Mouse (Mus musculus): ENCODE measurements around the gene Fut1. TPM values are rescaled to one million over a fixed set of nuclear protein-coding genes. Genes with fewer than 3 reads are reported as not detected.

Gene Fut1
- polyA plus RNA-seq, 1 experiment from 2014 or later: not detected

Other genes starting within 250 kb of the Fut1 start
- 6.2 and 11.0 TPM in 2 replicates for gene Lin7b, start 246.7 kb upstream of the Fut1 start, polyA plus RNA-seq (2014; fragmentation: Nextera tagmentation; extraction: Ambion mirVana)
- gene Snrnp70, start 221.5 kb upstream of the Fut1 start, polyA plus RNA-seq (2014; fragmentation: Nextera tagmentation; extraction: Ambion mirVana): 95.7 and 99.4 TPM in 2 replicates
- not detected in 2 replicates for gene Kcna7, start 211.6 kb upstream of the Fut1 start, polyA plus RNA-seq (2014; fragmentation: Nextera tagmentation; extraction: Ambion mirVana)
- 0.22 TPM in 1 of 2 replicates, not detected in the other for gene Ntf5, start 203.6 kb upstream of the Fut1 start, polyA plus RNA-seq (2014; fragmentation: Nextera tagmentation; extraction: Ambion mirVana)
- 0.46 TPM in 1 of 2 replicates, not detected in the other for gene Lhb, start 196.5 kb upstream of the Fut1 start, polyA plus RNA-seq (2014; fragmentation: Nextera tagmentation; extraction: Ambion mirVana)
- 13.4 and 15.5 TPM in 2 replicates for gene Gys1, start 182.4 kb upstream of the Fut1 start, polyA plus RNA-seq (2014; fragmentation: Nextera tagmentation; extraction: Ambion mirVana)
- gene Ruvbl2, start 179.2 kb upstream of the Fut1 start, polyA plus RNA-seq (2014; fragmentation: Nextera tagmentation; extraction: Ambion mirVana): 144 and 153 TPM in 2 replicates
- 6,238 and 6,800 TPM in 2 replicates for gene Ftl1, start 157.4 kb upstream of the Fut1 start, polyA plus RNA-seq (2014; fragmentation: Nextera tagmentation; extraction: Ambion mirVana)
- 163 and 168 TPM in 2 replicates for gene Bax, start 150.4 kb upstream of the Fut1 start, polyA plus RNA-seq (2014; fragmentation: Nextera tagmentation; extraction: Ambion mirVana)
- 0.15 TPM in 1 of 2 replicates, not detected in the other for gene Tulp2, start 135.4 kb upstream of the Fut1 start, polyA plus RNA-seq (2014; fragmentation: Nextera tagmentation; extraction: Ambion mirVana)
- gene Gm45808, start 130.5 kb upstream of the Fut1 start, polyA plus RNA-seq (2014; fragmentation: Nextera tagmentation; extraction: Ambion mirVana): not detected in 2 replicates
- gene Dhdh, start 128.5 kb upstream of the Fut1 start, polyA plus RNA-seq (2014; fragmentation: Nextera tagmentation; extraction: Ambion mirVana): 1.4 and 1.6 TPM in 2 replicates
- 69.0 and 96.5 TPM in 2 replicates for gene Nucb1, start 106.9 kb upstream of the Fut1 start, polyA plus RNA-seq (2014; fragmentation: Nextera tagmentation; extraction: Ambion mirVana)
- gene Ppp1r15a, start 91.0 kb upstream of the Fut1 start, polyA plus RNA-seq (2014; fragmentation: Nextera tagmentation; extraction: Ambion mirVana): 13.1 and 19.3 TPM in 2 replicates
- gene Plekha4, start 91.0 kb upstream of the Fut1 start, polyA plus RNA-seq (2014; fragmentation: Nextera tagmentation; extraction: Ambion mirVana): 0.76 and 1.2 TPM in 2 replicates
- 0.17 and 0.22 TPM in 2 replicates for gene Hsd17b14, start 62.4 kb upstream of the Fut1 start, polyA plus RNA-seq (2014; fragmentation: Nextera tagmentation; extraction: Ambion mirVana)
- 19.6 and 20.1 TPM in 2 replicates for gene Bcat2, start 47.1 kb upstream of the Fut1 start, polyA plus RNA-seq (2014; fragmentation: Nextera tagmentation; extraction: Ambion mirVana)
- gene Fgf21, start 1.8 kb upstream of the Fut1 start, polyA plus RNA-seq (2014; fragmentation: Nextera tagmentation; extraction: Ambion mirVana): not detected in 2 replicates
- gene Izumo1, start 4.5 kb downstream of the Fut1 start, polyA plus RNA-seq (2014; fragmentation: Nextera tagmentation; extraction: Ambion mirVana): not detected in 2 replicates
- 7.3 and 9.7 TPM in 2 replicates for gene Rasip1, start 10.2 kb downstream of the Fut1 start, polyA plus RNA-seq (2014; fragmentation: Nextera tagmentation; extraction: Ambion mirVana)
- gene Mamstr, start 22.7 kb downstream of the Fut1 start, polyA plus RNA-seq (2014; fragmentation: Nextera tagmentation; extraction: Ambion mirVana): 1.3 and 1.9 TPM in 2 replicates
- 0.11 TPM in 1 of 2 replicates, not detected in the other for gene Fut2, start 49.1 kb downstream of the Fut1 start, polyA plus RNA-seq (2014; fragmentation: Nextera tagmentation; extraction: Ambion mirVana)
- gene Ntn5, start 66.7 kb downstream of the Fut1 start, polyA plus RNA-seq (2014; fragmentation: Nextera tagmentation; extraction: Ambion mirVana): 0.28 and 0.41 TPM in 2 replicates
- 0.06 and 0.38 TPM in 2 replicates for gene Sec1, start 77.1 kb downstream of the Fut1 start, polyA plus RNA-seq (2014; fragmentation: Nextera tagmentation; extraction: Ambion mirVana)
- 22.5 and 22.8 TPM in 2 replicates for gene Car11, start 82.6 kb downstream of the Fut1 start, polyA plus RNA-seq (2014; fragmentation: Nextera tagmentation; extraction: Ambion mirVana)
- gene Dbp, start 87.8 kb downstream of the Fut1 start, polyA plus RNA-seq (2014; fragmentation: Nextera tagmentation; extraction: Ambion mirVana): 3.6 and 3.7 TPM in 2 replicates
- 727 and 966 TPM in 2 replicates for gene Rpl18, start 98.2 kb downstream of the Fut1 start, polyA plus RNA-seq (2014; fragmentation: Nextera tagmentation; extraction: Ambion mirVana)
- 16.3 and 19.7 TPM in 2 replicates for gene Sphk2, start 100.7 kb downstream of the Fut1 start, polyA plus RNA-seq (2014; fragmentation: Nextera tagmentation; extraction: Ambion mirVana)
- gene Fam83e, start 103.9 kb downstream of the Fut1 start, polyA plus RNA-seq (2014; fragmentation: Nextera tagmentation; extraction: Ambion mirVana): 0.11 and 0.15 TPM in 2 replicates
- gene Spaca4, start 108.5 kb downstream of the Fut1 start, polyA plus RNA-seq (2014; fragmentation: Nextera tagmentation; extraction: Ambion mirVana): not detected in 2 replicates
- gene Lmtk3, start 166.4 kb downstream of the Fut1 start, polyA plus RNA-seq (2014; fragmentation: Nextera tagmentation; extraction: Ambion mirVana): 11.8 and 18.4 TPM in 2 replicates
- gene Sult2b1, start 167.4 kb downstream of the Fut1 start, polyA plus RNA-seq (2014; fragmentation: Nextera tagmentation; extraction: Ambion mirVana): 4.0 and 5.4 TPM in 2 replicates
- 286 TPM in 2 replicates for gene Cyth2, start 197.3 kb downstream of the Fut1 start, polyA plus RNA-seq (2014; fragmentation: Nextera tagmentation; extraction: Ambion mirVana)
- 0.41 and 0.78 TPM in 2 replicates for gene Kcnj14, start 207.5 kb downstream of the Fut1 start, polyA plus RNA-seq (2014; fragmentation: Nextera tagmentation; extraction: Ambion mirVana)
- gene Grwd1, start 213.7 kb downstream of the Fut1 start, polyA plus RNA-seq (2014; fragmentation: Nextera tagmentation; extraction: Ambion mirVana): 45.2 and 46.7 TPM in 2 replicates